Mouse (Mus musculus) heart, embryonic 15.5 days (tissue): ENCODE measurements at regions not wholly inside any gene's neighbourhood (a gene's known extent, or its start where the extent isn't known, plus 50 kb on each side); places are given as distances from the start of the nearest gene placed in this dataset.
A peak's percentile ranks its signal among the peaks of the same experiment; 100 is the strongest.

ENCODE experiments used
- ATAC-seq: fragments of 200-750 bp; cut with Nextera tagmentation; replicated peaks from 2 replicates; pipeline ENCODE4 v1.8.0; 2017; ENCODE audit warnings: low read depth, moderate TSS enrichment; ENCODE audit not compliant: insufficient number of reproducible peaks, insufficient read depth, low FRiP score
- H3K27ac ChIP-seq: fragments of 300-500 bp; sonication (generic); 2 replicates; pipeline ENCODE4 v1.5.1; 2015; ENCODE audit warnings: mild to moderate bottlenecking, inconsistent platforms
- H3K27me3 ChIP-seq: fragments of 300-500 bp; sonication (generic); 2 replicates; pipeline ENCODE4 v1.6.1; 2015; ENCODE audit warnings: inconsistent platforms
- H3K36me3 ChIP-seq: fragments of 300-500 bp; sonication (generic); 2 replicates; pipeline ENCODE4 v1.6.1; 2015; ENCODE audit warnings: mild to moderate bottlenecking, inconsistent platforms
- H3K4me1 ChIP-seq: fragments of 300-500 bp; sonication (generic); replicated peaks from 2 replicates; pipeline ENCODE4 v1.6.1; 2015; ENCODE audit warnings: inconsistent platforms
- H3K4me2 ChIP-seq: fragments of 300-500 bp; sonication (generic); 2 replicates; pipeline ENCODE4 v1.6.1; 2015; ENCODE audit warnings: inconsistent platforms, mild to moderate bottlenecking, moderate library complexity
- H3K4me3 ChIP-seq: fragments of 300-500 bp; sonication (generic); 2 replicates; pipeline ENCODE4 v1.5.1; 2015; ENCODE audit warnings: mild to moderate bottlenecking, inconsistent platforms
- H3K9ac ChIP-seq: fragments of 300-500 bp; sonication (generic); 2 replicates; pipeline ENCODE4 v1.6.1; 2015; ENCODE audit warnings: mild to moderate bottlenecking, inconsistent platforms
- H3K9me3 ChIP-seq: fragments of 300-500 bp; sonication (generic); replicated peaks from 2 replicates; pipeline ENCODE4 v1.6.1; 2016; ENCODE audit warnings: inconsistent platforms
- WGBS: fragments of 180-500 bp; shearing (Covaris S2); methylation state at CpG from one replicate; pipeline ENCODE4 v1.1.7; 2015; ENCODE audit warnings: mixed read lengths; 5-methylcytosine and 5-hydroxymethylcytosine counted together

GRCm38 (mm10) chr13:60420386-60420785 is 181.4 kb upstream of the Dapk1 start:
- Histone ChIP-seq H3K9ac (no peak overlapping the region), H3K4me1 (peaks cover 18% of the 10 kb centered on the region), H3K4me2 (no peak overlapping the region), H3K4me3 (no peak overlapping the region), H3K36me3 (no peaks in the 10 kb centered on the region), H3K27me3 (no peaks in the 10 kb centered on the region), H3K9me3 (no peaks in the 10 kb centered on the region), H3K27ac (peak overlapping the region; percentile 77; the same call in 1 of the 2 replicates)
- WGBS = 60% methylated on average over 7 of the region's 7 CpGs
- 0 out of 2 replicates have a peak, but pooled peaks have one; percentile 29 for ATAC-seq

- peak; percentile 76 for ATAC-seq
- H3K27me3 ChIP-seq = no peaks in the 10 kb centered on the region
- H3K9me3 ChIP-seq = no peaks in the 10 kb centered on the region
- H3K27ac ChIP-seq = peak overlapping the region; percentile 77
- no peak overlapping the region for H3K9ac ChIP-seq
- no peak overlapping the region for H3K4me3 ChIP-seq
- no peak overlapping the region for H3K4me2 ChIP-seq
- H3K36me3 ChIP-seq = no peaks in the 10 kb centered on the region
- peaks cover 18% of the 10 kb centered on the region for H3K4me1 ChIP-seq
- WGBS = 16% methylated on average over 3 of the region's 3 CpGs
These were observed 180.7 kb upstream of the Dapk1 start for GRCm38 (mm10) chr13:60420842-60421696.

GRCm38 (mm10) chr13:60424267-60424666 is 177.5 kb upstream of the Dapk1 start:
- Histone ChIP-seq H3K4me3 (no peak overlapping the region), H3K27ac (no peak overlapping the region), H3K9ac (no peak overlapping the region), H3K4me2 (no peak overlapping the region), H3K36me3 (no peaks in the 10 kb centered on the region), H3K4me1 (peaks cover 24% of the 10 kb centered on the region), H3K9me3 (no peaks in the 10 kb centered on the region), H3K27me3 (no peaks in the 10 kb centered on the region)
- WGBS = 63% methylated on average over 6 of the region's 6 CpGs
- ATAC-seq = no peak

DNA sequence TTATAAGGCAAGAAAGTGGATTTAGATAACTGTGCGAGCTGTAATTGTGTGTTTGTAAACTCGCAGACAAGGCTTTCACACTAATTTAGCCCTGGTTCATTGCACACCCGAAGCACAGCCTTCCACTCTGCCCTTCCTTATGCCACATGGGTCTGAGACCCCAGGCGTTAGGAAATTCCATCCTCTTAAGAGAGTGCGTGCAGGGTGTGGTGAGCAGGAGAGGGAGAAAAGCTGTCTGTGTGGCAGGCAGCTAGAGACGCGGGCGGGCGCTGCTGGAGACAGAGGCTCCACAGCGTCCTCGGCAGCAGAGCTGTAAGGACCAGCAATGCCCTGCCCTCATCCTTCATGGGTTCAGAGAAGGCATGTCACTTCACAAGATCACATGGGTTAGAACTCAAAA is 176.6 kb upstream of the Dapk1 start:
- Histone ChIP-seq H3K27ac (no peak overlapping the region), H3K9me3 (no peaks in the 10 kb centered on the region), H3K4me2 (no peak overlapping the region), H3K9ac (no peak overlapping the region), H3K27me3 (no peaks in the 10 kb centered on the region), H3K4me3 (no peak overlapping the region), H3K36me3 (no peaks in the 10 kb centered on the region), H3K4me1 (peaks cover 24% of the 10 kb centered on the region)
- 53% methylated on average over 11 of the region's 11 CpGs for WGBS
- no peak for ATAC-seq

- Histone ChIP-seq H3K27me3 (no peaks in the 10 kb centered on the region), H3K4me2 (no peak overlapping the region), H3K27ac (no peak overlapping the region), H3K4me3 (no peak overlapping the region), H3K36me3 (no peaks in the 10 kb centered on the region), H3K4me1 (peaks cover 20% of the 10 kb centered on the region), H3K9ac (no peak overlapping the region), H3K9me3 (no peaks in the 10 kb centered on the region)
- no peak for ATAC-seq
- WGBS = 85% methylated on average over 6 of the region's 6 CpGs
These were observed 176.2 kb upstream of the Dapk1 start for GRCm38 (mm10) chr13:60425556-60425955.

DNA sequence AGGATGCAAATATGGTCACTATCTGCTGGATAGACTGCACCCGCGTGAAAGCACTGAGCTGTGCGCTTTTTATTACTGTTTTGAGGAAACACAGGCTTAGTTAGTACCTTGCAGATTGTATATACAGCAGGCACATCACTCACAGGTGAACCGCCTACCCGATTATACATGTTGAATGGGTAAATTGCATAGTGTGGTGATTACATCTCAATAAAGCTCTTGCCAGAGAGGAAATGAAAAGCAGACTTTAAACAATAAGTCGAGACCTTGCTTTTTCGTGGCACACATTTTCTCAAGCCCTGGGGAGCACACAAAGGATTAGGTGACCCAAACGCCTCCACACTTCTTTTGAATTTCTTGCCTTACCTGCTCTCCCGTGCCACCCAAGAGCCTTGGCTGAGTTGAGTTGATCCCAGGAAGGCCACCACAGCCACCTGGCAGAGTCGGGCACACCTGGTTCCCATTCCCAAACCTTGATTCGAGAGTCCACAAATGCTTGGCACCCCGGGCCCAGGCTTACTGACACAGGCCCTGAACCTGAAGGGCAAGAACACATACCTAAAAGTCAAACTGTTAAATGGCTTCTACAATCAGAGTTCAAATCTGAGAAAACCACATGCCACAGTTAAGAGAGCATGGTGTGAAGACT is 175.4 kb upstream of the Dapk1 start:
- H3K4me2 ChIP-seq = no peak overlapping the region
- no peak overlapping the region for H3K4me3 ChIP-seq
- no peaks in the 10 kb centered on the region for H3K27me3 ChIP-seq
- H3K27ac ChIP-seq = no peak overlapping the region
- WGBS = 92% methylated on average over 12 of the region's 12 CpGs
- no peak for ATAC-seq
- H3K4me1 ChIP-seq = peaks cover 13% of the 10 kb centered on the region; the same call in 1 of the 2 replicates
- no peaks in the 10 kb centered on the region for H3K9me3 ChIP-seq
- no peak overlapping the region for H3K9ac ChIP-seq
- no peaks in the 10 kb centered on the region for H3K36me3 ChIP-seq

DNA sequence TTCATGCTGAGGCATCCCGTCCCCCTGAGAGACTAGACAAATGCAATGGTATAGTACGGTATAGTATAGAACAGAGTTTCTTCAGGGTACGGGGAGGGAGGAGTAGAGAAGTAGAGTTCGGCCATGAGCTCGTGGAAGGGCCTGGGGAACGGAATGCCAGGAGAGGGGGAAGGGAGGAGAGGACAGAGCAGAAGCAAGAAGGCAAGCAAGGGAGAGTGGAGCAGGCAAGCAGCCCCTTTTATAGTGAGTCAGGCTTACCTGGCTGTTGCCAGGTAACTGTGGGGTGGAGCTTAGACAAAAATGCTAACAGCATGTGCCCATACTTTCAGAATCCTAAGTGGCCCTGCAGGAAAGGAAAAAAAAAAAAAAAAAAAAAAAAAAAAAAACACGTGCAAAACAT is 174.7 kb upstream of the Dapk1 start:
- Histone ChIP-seq H3K4me3 (no peak overlapping the region), H3K4me1 (peaks cover 9% of the 10 kb centered on the region; the same call in 1 of the 2 replicates), H3K27me3 (no peaks in the 10 kb centered on the region), H3K9ac (no peak overlapping the region), H3K4me2 (no peak overlapping the region; the same call in 1 of the 2 replicates), H3K36me3 (no peaks in the 10 kb centered on the region), H3K27ac (no peak overlapping the region), H3K9me3 (no peaks in the 10 kb centered on the region)
- ATAC-seq = no peak
- 56% methylated on average over 7 of the region's 7 CpGs for WGBS

DNA sequence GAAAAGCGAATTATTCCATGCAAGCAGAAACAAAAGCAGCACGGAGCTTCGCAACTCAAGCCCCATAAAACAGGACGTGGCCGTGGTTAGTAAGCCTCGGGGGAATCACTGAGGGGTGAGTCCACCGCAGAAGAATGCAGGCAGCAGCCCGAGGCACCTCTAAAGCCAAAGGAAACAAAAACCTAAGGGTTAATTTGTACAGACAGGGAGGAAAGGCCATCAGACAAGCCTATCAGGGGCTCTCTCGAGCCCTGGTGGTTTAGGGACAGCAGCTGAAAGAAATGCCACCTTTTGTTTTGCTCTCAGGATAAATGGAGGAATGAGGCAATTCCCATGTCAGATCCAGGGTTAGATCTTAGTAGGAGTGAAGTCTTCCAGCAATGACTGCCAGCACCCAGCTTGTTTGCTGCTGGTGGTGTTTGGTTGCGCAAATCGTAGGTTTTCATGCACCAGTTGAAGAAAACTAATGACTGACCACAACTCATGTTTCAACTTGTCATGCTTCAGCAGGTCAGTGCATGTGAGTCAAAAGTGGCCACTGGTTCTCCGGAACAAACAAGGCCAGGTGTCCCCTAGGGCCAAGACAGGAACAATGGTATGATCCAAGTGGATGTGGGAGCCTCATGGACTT is 173.9 kb upstream of the Dapk1 start:
- Histone ChIP-seq H3K4me3 (no peak overlapping the region), H3K9me3 (no peaks in the 10 kb centered on the region), H3K27ac (peak overlapping the region; percentile 23), H3K4me1 (peaks cover 9% of the 10 kb centered on the region; the same call in 1 of the 2 replicates), H3K27me3 (no peaks in the 10 kb centered on the region), H3K4me2 (peak overlapping the region; percentile 16; the same call in 1 of the 2 replicates), H3K9ac (no peak overlapping the region), H3K36me3 (no peaks in the 10 kb centered on the region)
- WGBS = 39% methylated on average over 12 of the region's 12 CpGs
- no peak for ATAC-seq

DNA sequence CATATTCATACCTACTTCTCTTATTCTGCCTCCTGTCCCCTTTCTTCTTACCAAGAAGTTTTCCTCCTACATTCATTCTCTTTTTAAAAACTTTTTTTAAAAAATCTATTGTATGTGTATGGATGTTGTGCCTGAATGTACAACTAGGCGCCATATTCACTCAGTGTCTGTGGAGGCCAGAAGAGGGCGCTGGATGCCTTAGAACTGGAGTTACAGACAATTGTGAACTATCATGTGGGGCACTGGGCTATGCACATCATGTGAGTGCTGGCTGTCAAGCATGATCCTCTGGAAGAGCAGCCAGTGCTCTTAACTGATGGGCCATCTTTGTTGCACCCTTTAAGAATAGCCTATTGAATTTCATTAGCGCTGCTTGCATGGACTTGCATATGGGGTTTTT is 172.6 kb upstream of the Dapk1 start:
- no peak overlapping the region for H3K27ac ChIP-seq
- H3K9me3 ChIP-seq = no peaks in the 10 kb centered on the region
- no peaks in the 10 kb centered on the region for H3K36me3 ChIP-seq
- H3K4me3 ChIP-seq = no peak overlapping the region
- peaks cover 9% of the 10 kb centered on the region; the same call in 1 of the 2 replicates for H3K4me1 ChIP-seq
- H3K4me2 ChIP-seq = no peak overlapping the region
- ATAC-seq = no peak
- no peak overlapping the region for H3K9ac ChIP-seq
- 73% methylated on average over 3 of the region's 3 CpGs for WGBS
- H3K27me3 ChIP-seq = no peaks in the 10 kb centered on the region

- H3K36me3 ChIP-seq = no peaks in the 10 kb centered on the region
- no peak overlapping the region for H3K27ac ChIP-seq
- H3K9me3 ChIP-seq = no peaks in the 10 kb centered on the region
- H3K4me1 ChIP-seq = peaks cover 11% of the 10 kb centered on the region; the same call in 1 of the 2 replicates
- 85% methylated on average over 8 of the region's 8 CpGs for WGBS
- no peaks in the 10 kb centered on the region for H3K27me3 ChIP-seq
- H3K9ac ChIP-seq = no peak overlapping the region
- no peak overlapping the region for H3K4me2 ChIP-seq
- no peak overlapping the region for H3K4me3 ChIP-seq
- ATAC-seq = no peak
These were observed 170.3 kb upstream of the Dapk1 start for GRCm38 (mm10) chr13:60431412-60431811.
